Mouse (Mus musculus) left cerebral cortex, adult 11 months (tissue): Measurements from ENCODE around the gene Stx8.

ENCODE experiments used
- DNase-seq: peaks from one replicate; pipeline ENCODE4 v3.0.0; 2022; ENCODE audit warnings: low spot score

The Stx8 gene

GRCm38 (mm10) chr11:68089426-68089825, 123.4 kb downstream of the Stx8 start:
- DNase-seq: no peak

GRCm38 (mm10) chr11:68089885-68090592, 124.0 kb downstream of the Stx8 start:
- no peak for DNase-seq

- no peak for DNase-seq
Measured at GRCm38 (mm10) chr11:68091975-68092759, 126.2 kb downstream of the Stx8 start.

- DNase-seq: no peak
Measured at GRCm38 (mm10) chr11:68101598-68101997, 135.6 kb downstream of the Stx8 start.

- no peak for DNase-seq
Measured at GRCm38 (mm10) chr11:68103480-68103879, 137.5 kb downstream of the Stx8 start.

GRCm38 (mm10) chr11:68106053-68106452, 140.1 kb downstream of the Stx8 start:
- no peak for DNase-seq

- no peak for DNase-seq
Measured at GRCm38 (mm10) chr11:68113454-68114100, 147.6 kb downstream of the Stx8 start.

- no peak for DNase-seq
Measured at GRCm38 (mm10) chr11:68114202-68114601, 148.2 kb downstream of the Stx8 start.

- no peak for DNase-seq
Measured at GRCm38 (mm10) chr11:68116157-68116556, 150.2 kb downstream of the Stx8 start.

- no peak for DNase-seq
Measured at GRCm38 (mm10) chr11:68117878-68118660, 152.1 kb downstream of the Stx8 start.

GRCm38 (mm10) chr11:68118679-68119078, 152.7 kb downstream of the Stx8 start:
- DNase-seq: no peak

GRCm38 (mm10) chr11:68119136-68119535, 153.1 kb downstream of the Stx8 start:
- DNase-seq: no peak

GRCm38 (mm10) chr11:68121260-68121659, 155.3 kb downstream of the Stx8 start:
- no peak for DNase-seq

GRCm38 (mm10) chr11:68121660-68122059, 155.7 kb downstream of the Stx8 start:
- DNase-seq: no peak

GRCm38 (mm10) chr11:68126071-68126470, 160.1 kb downstream of the Stx8 start:
- no peak for DNase-seq

- no peak for DNase-seq
Measured at GRCm38 (mm10) chr11:68134494-68134893, 168.5 kb downstream of the Stx8 start.

- DNase-seq: no peak
Measured at GRCm38 (mm10) chr11:68135350-68135749, 169.4 kb downstream of the Stx8 start.

- no peak for DNase-seq
Measured at GRCm38 (mm10) chr11:68136687-68137086, 170.7 kb downstream of the Stx8 start.

GRCm38 (mm10) chr11:68142296-68142695, 176.3 kb downstream of the Stx8 start:
- DNase-seq: no peak

GRCm38 (mm10) chr11:68144235-68145065, 178.5 kb downstream of the Stx8 start:
- no peak for DNase-seq

GRCm38 (mm10) chr11:68145066-68145585, 179.1 kb downstream of the Stx8 start:
- DNase-seq: no peak
